Mouse (Mus musculus): Measurements from ENCODE around the gene Asphd2. TPM values are rescaled to one million over a fixed set of nuclear protein-coding genes. Genes with fewer than 3 reads are reported as not detected.

The Asphd2 gene
- 29.5 and 37.0 TPM in 2 replicates for polyA plus RNA-seq (2015; fragmentation: Nextera tagmentation; extraction: Ambion mirVana)

DNA sequence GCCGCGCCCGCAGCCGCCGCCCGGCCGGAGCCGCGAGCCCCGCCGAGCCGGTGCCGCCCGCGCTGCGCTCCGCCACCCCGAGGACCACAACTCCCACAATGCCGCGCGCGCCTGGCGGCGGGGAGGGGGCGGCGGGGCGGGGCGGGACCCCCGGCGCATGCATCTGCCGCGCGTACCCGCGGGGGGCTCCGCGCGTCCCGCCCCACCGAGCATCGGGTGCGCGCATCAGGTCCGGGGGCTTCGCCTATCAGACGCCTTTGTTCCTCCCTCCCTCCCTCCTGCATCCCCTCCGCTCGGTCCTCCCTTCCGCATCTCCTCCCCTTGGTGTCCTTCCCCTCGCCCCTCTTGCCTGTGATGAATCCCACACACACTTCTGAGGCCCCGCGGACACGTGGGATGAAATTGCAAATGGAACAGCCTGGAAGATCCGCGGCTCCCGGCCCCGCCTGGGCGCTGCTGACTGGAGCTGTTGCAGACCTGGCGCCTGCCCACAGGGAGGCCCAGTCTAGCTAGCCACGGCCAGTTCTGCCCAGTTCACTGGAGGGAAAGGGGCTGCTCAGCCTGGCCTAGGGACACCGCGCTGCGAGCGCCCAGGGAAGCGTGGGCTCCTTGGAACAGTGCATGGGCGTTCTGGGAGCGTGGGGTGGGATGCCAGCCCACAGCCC, at the start of gene Asphd2:
TSS of gene Asphd2 (minus strand) at position 88 of the 665 bp plus-strand sequence.
- WGBS: 1% methylated on average over 54 of the region's 67 CpGs
- Histone ChIP-seq H3K36me3 (ENCODE audit: control insufficient read depth, insufficient read depth, low read length) (peaks cover 6% of the 10 kb centered on the region; the same call in 1 of the 2 replicates), H3K4me2 (ENCODE audit: low read length) (peak within 1 kb of the TSS; percentile 78), H3K9me3 (ENCODE audit: control insufficient read depth, low read length) (no peaks in the 10 kb centered on the region), H3K4me1 (ENCODE audit: control insufficient read depth, insufficient read depth, low read depth, low read length) (peaks cover 31% of the 10 kb centered on the region), H3K9ac (ENCODE audit: low read depth, low read length) (peak within 1 kb of the TSS; percentile 84), H3K27me3 (replicated peaks; ENCODE audit: control insufficient read depth, insufficient read depth, low read length) (no peaks in the 10 kb centered on the region), H3K27ac (ENCODE audit: low read depth, low read length) (peak within 1 kb of the TSS; percentile 85), H3K4me3 (ENCODE audit: low read length) (peak within 1 kb of the TSS; percentile 71)
- ATAC-seq: peak; percentile 89

DNA sequence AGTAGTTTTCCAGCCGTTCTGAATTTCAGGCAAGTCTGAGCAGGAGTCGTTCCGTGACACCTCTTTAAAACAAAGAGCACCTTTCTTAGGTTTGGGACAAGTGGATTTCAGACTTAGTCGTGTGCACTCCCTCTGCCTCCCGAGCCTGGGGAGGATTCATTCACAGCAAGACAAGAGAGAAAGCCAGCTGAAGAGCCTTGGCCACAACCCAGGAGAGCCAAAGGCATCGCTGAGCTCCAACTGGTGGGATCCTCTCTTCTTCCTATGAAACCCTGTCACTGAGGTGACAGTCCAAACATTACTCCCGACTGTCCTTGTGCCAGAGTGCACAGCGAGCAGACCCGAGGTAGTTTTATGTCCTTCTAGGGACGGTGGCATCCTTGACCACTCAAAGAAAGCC, 43.9 kb upstream of the Asphd2 start:
- no peak for ATAC-seq
- H3K9me3 ChIP-seq (ENCODE audit: control insufficient read depth, low read length): no peaks in the 10 kb centered on the region
- H3K4me3 ChIP-seq (ENCODE audit: low read length): no peak overlapping the region
- no peaks in the 10 kb centered on the region for H3K4me1 ChIP-seq (ENCODE audit: control insufficient read depth, insufficient read depth, low read depth, low read length)
- H3K27ac ChIP-seq (ENCODE audit: low read depth, low read length): no peak overlapping the region
- WGBS: 56% methylated on average over 10 of the region's 10 CpGs
- H3K9ac ChIP-seq (ENCODE audit: low read depth, low read length): no peak overlapping the region
- H3K4me2 ChIP-seq (ENCODE audit: low read length): no peak overlapping the region
- H3K36me3 ChIP-seq (ENCODE audit: control insufficient read depth, insufficient read depth, low read length): no peaks in the 10 kb centered on the region
- H3K27me3 ChIP-seq (replicated peaks; ENCODE audit: control insufficient read depth, insufficient read depth, low read length): no peaks in the 10 kb centered on the region

DNA sequence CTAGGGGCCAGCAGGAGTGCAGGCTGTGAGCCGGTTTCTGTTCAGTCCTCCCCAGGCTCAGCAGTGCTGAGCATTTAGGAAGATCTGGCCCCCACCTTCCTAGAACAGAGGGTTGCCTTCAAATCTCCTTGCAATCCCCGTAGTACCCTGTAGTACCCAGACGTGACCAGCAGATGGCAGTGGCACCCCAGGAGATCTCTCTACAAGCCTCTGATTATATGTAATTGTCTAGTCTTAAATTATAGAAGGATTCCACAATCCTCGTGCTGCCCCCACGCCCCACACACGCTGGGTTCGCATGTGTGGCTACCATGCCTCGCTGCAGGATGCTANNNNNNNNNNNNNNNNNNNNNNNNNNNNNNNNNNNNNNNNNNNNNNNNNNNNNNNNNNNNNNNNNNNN, 38.3 kb upstream of the Asphd2 start:
- no peak overlapping the region for H3K4me3 ChIP-seq (ENCODE audit: low read length)
- peaks cover 2% of the 10 kb centered on the region; the same call in 1 of the 2 replicates for H3K36me3 ChIP-seq (ENCODE audit: control insufficient read depth, insufficient read depth, low read length)
- H3K9ac ChIP-seq (ENCODE audit: low read depth, low read length): peak overlapping the region; percentile 62
- H3K27ac ChIP-seq (ENCODE audit: low read depth, low read length): no peak overlapping the region
- H3K4me1 ChIP-seq (ENCODE audit: control insufficient read depth, insufficient read depth, low read depth, low read length): peaks cover 3% of the 10 kb centered on the region
- H3K9me3 ChIP-seq (ENCODE audit: control insufficient read depth, low read length): no peaks in the 10 kb centered on the region
- H3K4me2 ChIP-seq (ENCODE audit: low read length): peak overlapping the region; percentile 27; the same call in 1 of the 2 replicates
- H3K27me3 ChIP-seq (replicated peaks; ENCODE audit: control insufficient read depth, insufficient read depth, low read length): no peaks in the 10 kb centered on the region
- ATAC-seq: no peak
- under 1% methylated on average over 8 of the region's 8 CpGs for WGBS

DNA sequence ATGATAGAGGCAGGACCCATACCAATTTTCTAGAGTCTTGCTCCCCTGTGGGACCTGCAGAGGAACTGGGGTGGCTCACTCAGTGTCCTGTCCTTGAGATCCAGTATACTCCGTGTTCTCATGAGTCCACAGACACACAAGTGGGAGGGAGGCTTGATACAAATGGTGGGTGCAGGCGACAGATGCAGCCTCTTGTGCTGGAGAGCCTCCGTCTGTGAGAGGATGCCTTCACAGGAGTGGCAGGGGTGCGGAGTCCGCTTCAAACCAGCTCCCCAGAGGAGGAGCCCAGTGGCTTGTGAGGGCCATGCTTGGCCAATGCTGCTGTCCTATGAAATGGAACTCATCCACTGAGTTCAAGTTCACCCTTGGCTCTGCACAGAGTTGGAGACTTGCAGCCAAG, 37.4 kb upstream of the Asphd2 start:
- Histone ChIP-seq H3K9ac (ENCODE audit: low read depth, low read length) (no peak overlapping the region), H3K27me3 (replicated peaks; ENCODE audit: control insufficient read depth, insufficient read depth, low read length) (no peaks in the 10 kb centered on the region), H3K27ac (ENCODE audit: low read depth, low read length) (no peak overlapping the region), H3K4me1 (ENCODE audit: control insufficient read depth, insufficient read depth, low read depth, low read length) (peaks cover 3% of the 10 kb centered on the region), H3K9me3 (ENCODE audit: control insufficient read depth, low read length) (no peaks in the 10 kb centered on the region), H3K4me2 (ENCODE audit: low read length) (no peak overlapping the region), H3K36me3 (ENCODE audit: control insufficient read depth, insufficient read depth, low read length) (peaks cover 2% of the 10 kb centered on the region; the same call in 1 of the 2 replicates), H3K4me3 (ENCODE audit: low read length) (no peak overlapping the region)
- ATAC-seq: no peak
- WGBS: 73% methylated on average over 5 of the region's 5 CpGs

DNA sequence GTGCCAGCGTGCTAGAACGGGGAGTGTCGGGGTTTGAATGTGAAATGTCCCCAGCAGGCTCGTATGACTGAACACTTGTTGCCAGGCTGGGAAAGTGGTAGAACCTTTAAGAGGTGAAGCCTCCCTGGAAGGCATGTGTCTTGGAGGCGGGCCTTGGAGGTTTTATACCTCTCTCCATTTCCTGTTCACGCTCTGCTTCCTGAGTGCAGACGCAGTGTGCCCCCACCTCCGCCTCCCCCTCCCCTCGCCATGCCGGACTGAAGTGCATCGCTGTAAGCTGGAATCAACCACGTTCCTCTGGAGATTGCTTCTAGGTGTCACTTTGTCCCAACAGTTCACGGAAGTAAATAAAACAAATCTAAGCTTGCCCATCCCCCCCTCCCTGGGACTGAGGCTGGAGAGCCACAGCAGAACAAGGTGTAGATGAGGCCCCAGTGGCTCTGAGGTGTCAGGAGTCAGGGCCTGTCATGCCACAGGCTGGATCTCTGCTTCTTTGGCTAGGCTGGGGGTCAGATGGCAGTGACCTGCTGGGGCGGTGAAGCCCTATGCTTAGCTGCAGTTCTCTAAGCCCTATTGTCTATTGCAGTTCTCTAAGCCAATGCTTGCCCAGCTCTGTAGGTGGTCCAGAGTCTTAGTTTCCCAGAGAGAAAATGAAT, 36.6 kb upstream of the Asphd2 start:
- H3K4me3 ChIP-seq (ENCODE audit: low read length): no peak overlapping the region
- no peaks in the 10 kb centered on the region for H3K9me3 ChIP-seq (ENCODE audit: control insufficient read depth, low read length)
- peaks cover 3% of the 10 kb centered on the region for H3K4me1 ChIP-seq (ENCODE audit: control insufficient read depth, insufficient read depth, low read depth, low read length)
- no peak for ATAC-seq
- peaks cover 2% of the 10 kb centered on the region; the same call in 1 of the 2 replicates for H3K36me3 ChIP-seq (ENCODE audit: control insufficient read depth, insufficient read depth, low read length)
- WGBS: 40% methylated on average over 14 of the region's 14 CpGs
- H3K9ac ChIP-seq (ENCODE audit: low read depth, low read length): no peak overlapping the region
- H3K27me3 ChIP-seq (replicated peaks; ENCODE audit: control insufficient read depth, insufficient read depth, low read length): no peaks in the 10 kb centered on the region
- H3K4me2 ChIP-seq (ENCODE audit: low read length): no peak overlapping the region
- no peak overlapping the region for H3K27ac ChIP-seq (ENCODE audit: low read depth, low read length)

DNA sequence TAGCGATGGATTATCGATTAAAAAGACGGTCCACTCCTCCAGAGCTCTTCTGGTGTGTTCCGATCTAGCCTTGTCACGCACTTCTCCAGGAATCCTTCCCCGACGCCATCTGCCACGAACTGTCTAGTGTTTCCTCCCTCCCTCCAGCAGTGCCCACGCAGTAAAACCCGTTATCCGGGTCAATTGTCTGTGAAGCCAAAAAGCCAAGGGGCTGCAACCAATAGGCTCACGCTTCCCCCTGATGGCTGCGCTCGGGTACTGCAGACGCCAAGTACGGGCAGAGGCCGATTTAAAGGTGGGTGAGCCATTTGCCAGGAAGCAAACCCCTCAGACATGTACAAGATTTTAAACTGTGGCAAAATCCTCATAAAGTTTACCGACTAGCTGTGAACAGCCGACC, 34.3 kb upstream of the Asphd2 start:
- Histone ChIP-seq H3K27me3 (replicated peaks; ENCODE audit: control insufficient read depth, insufficient read depth, low read length) (0 out of 2 replicates have a peak, but pooled peaks cover 2% of the 10 kb centered on the region), H3K4me3 (ENCODE audit: low read length) (no peak overlapping the region), H3K9me3 (ENCODE audit: control insufficient read depth, low read length) (no peaks in the 10 kb centered on the region), H3K27ac (ENCODE audit: low read depth, low read length) (no peak overlapping the region), H3K36me3 (ENCODE audit: control insufficient read depth, insufficient read depth, low read length) (peaks cover 6% of the 10 kb centered on the region), H3K4me2 (ENCODE audit: low read length) (peak overlapping the region; percentile 27; the same call in 1 of the 2 replicates), H3K9ac (ENCODE audit: low read depth, low read length) (no peak overlapping the region), H3K4me1 (ENCODE audit: control insufficient read depth, insufficient read depth, low read depth, low read length) (peaks cover 3% of the 10 kb centered on the region)
- WGBS: 12% methylated on average over 19 of the region's 19 CpGs
- peak; percentile 38 for ATAC-seq

DNA sequence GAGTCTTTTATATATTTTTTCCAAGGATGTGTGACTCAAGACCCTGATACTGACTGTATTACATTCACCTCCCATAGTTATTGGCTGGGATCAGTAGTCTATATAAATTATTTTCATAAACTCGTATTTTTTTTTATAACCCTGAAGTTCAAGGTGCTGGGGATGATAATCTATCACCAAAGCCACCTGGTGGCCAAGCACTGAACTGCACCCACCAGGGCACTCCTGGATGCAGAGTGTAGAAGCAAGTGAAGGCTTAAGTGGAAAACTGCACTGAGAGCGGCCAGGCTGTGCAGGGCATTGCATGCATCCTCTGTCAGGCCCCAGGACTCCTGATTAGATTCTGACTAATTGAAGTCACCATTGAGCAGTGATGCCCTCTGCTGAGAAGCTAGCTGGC, 32.6 kb upstream of the Asphd2 start:
- H3K27me3 ChIP-seq (replicated peaks; ENCODE audit: control insufficient read depth, insufficient read depth, low read length): 0 out of 2 replicates have a peak, but pooled peaks cover 2% of the 10 kb centered on the region
- no peak overlapping the region for H3K4me2 ChIP-seq (ENCODE audit: low read length)
- no peak overlapping the region for H3K4me3 ChIP-seq (ENCODE audit: low read length)
- H3K9me3 ChIP-seq (ENCODE audit: control insufficient read depth, low read length): no peaks in the 10 kb centered on the region
- 0 out of 2 replicates have a peak, but pooled peaks have one; percentile 21 for ATAC-seq
- H3K27ac ChIP-seq (ENCODE audit: low read depth, low read length): no peak overlapping the region
- peaks cover 6% of the 10 kb centered on the region for H3K36me3 ChIP-seq (ENCODE audit: control insufficient read depth, insufficient read depth, low read length)
- H3K4me1 ChIP-seq (ENCODE audit: control insufficient read depth, insufficient read depth, low read depth, low read length): no peaks in the 10 kb centered on the region
- WGBS: 31% methylated on average over 2 of the region's 2 CpGs
- H3K9ac ChIP-seq (ENCODE audit: low read depth, low read length): no peak overlapping the region

DNA sequence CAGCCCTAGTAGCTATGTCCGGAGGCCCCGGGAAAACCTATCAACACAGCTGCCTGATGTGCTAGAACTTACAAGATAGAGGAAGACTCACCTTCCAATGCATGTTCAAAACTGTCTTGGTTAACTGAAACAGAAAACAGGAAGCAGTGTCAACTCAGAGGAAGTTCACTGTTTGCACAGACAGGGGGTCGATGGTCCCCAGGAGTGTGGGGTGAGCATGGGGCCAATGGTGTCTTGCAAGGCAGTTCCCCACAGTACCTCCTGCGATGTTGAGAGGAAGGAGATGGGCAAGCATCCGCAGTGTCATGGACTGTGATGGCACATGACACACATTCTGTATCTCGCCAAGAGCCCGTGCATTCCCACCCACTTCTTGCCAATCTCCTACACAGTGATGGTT, 32.0 kb upstream of the Asphd2 start:
- H3K27ac ChIP-seq (ENCODE audit: low read depth, low read length): no peak overlapping the region
- H3K4me3 ChIP-seq (ENCODE audit: low read length): no peak overlapping the region
- no peak for ATAC-seq
- no peak overlapping the region for H3K9ac ChIP-seq (ENCODE audit: low read depth, low read length)
- H3K4me2 ChIP-seq (ENCODE audit: low read length): no peak overlapping the region
- H3K4me1 ChIP-seq (ENCODE audit: control insufficient read depth, insufficient read depth, low read depth, low read length): no peaks in the 10 kb centered on the region
- H3K9me3 ChIP-seq (ENCODE audit: control insufficient read depth, low read length): no peaks in the 10 kb centered on the region
- 83% methylated on average over 7 of the region's 7 CpGs for WGBS
- H3K27me3 ChIP-seq (replicated peaks; ENCODE audit: control insufficient read depth, insufficient read depth, low read length): 0 out of 2 replicates have a peak, but pooled peaks cover 2% of the 10 kb centered on the region
- H3K36me3 ChIP-seq (ENCODE audit: control insufficient read depth, insufficient read depth, low read length): peaks cover 3% of the 10 kb centered on the region

DNA sequence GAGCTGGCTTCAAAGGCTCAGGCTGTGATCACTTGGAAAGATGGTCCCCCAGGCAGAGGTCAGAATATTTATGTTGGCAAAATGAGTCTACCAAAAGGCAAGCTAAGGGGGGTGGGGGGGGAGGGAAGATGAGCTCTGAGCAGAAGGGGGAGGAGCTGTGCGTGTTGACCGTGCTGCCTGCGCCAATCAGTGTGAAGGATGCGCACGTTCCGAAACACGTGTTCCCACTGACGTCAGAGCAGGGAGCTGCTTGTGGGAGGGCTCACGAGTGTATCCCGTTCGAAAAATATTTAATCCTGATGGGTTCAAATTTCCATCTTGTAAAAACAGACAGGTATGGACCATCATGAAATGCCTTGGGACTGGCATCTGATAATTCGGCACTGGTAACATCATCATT, 24.9 kb upstream of the Asphd2 start:
- Histone ChIP-seq H3K4me3 (ENCODE audit: low read length) (no peak overlapping the region), H3K27me3 (replicated peaks; ENCODE audit: control insufficient read depth, insufficient read depth, low read length) (no peaks in the 10 kb centered on the region), H3K36me3 (ENCODE audit: control insufficient read depth, insufficient read depth, low read length) (peaks cover 11% of the 10 kb centered on the region; the same call in 1 of the 2 replicates), H3K9ac (ENCODE audit: low read depth, low read length) (no peak overlapping the region), H3K4me2 (ENCODE audit: low read length) (no peak overlapping the region), H3K27ac (ENCODE audit: low read depth, low read length) (no peak overlapping the region), H3K9me3 (ENCODE audit: control insufficient read depth, low read length) (no peaks in the 10 kb centered on the region), H3K4me1 (ENCODE audit: control insufficient read depth, insufficient read depth, low read depth, low read length) (peaks cover 9% of the 10 kb centered on the region)
- ATAC-seq: no peak
- WGBS: 32% methylated on average over 12 of the region's 12 CpGs
